Mouse (Mus musculus): ENCODE data around the gene Prss48. TPM values are rescaled to one million over a fixed set of nuclear protein-coding genes. Genes with fewer than 3 reads are reported as not detected.

The Prss48 gene
- polyA plus RNA-seq, 1 experiment from 2014 or later = not detected

GRCm38 (mm10) chr3:86021651-86022050 lies 19.4 kb upstream of the Prss48 start:
- Histone ChIP-seq H3K4me3 (no peak overlapping the region), H3K27me3 (ENCODE audit: insufficient read depth, poor library complexity, severe bottlenecking) (no peaks in the 10 kb centered on the region), H3K4me1 (replicated peaks) (no peaks in the 10 kb centered on the region), H3K36me3 (no peaks in the 10 kb centered on the region), H3K27ac (no peak overlapping the region), H3K9me3 (no peaks in the 10 kb centered on the region)
- no peak for DNase-seq (ENCODE audit: low spot score)
- 91% methylated on average over 4 of the region's 4 CpGs for WGBS

DNA sequence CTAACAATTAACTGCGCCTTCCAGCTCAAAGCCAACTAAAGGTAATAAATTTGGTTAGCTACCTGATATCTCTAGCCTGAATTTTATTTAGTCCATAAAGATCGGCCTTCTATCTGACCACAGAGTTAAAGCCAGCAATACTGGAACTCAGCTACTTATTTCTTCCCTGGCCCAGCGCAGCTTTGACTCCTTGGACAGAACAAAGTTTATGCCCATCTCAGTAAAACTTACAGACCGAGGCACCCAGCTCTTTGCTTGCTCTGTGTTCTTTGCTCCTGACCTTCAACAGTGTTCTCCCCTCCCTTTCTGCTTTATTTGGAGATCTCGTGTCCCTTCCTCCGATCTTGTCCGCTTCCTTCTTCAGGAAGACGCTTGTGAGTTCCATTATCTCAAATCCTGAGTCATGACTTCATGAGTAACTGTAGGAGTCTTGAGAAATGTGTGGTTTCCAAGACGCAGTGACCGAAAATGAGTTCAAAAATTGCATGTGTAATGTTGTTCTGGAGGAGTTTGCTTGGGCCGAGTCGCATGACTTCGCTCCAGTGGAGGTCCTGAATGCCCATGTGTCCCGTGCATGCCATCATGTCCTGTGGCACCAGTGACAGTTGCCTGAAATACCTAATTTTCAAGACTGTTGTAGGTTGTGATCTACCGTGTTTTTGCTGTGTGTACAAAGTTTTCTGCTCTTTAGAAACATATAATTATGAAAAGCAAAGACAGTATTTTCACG lies 18.8 kb upstream of the Prss48 start:
- WGBS = 93% methylated on average over 16 of the region's 16 CpGs
- Histone ChIP-seq H3K4me1 (replicated peaks) (no peaks in the 10 kb centered on the region), H3K27me3 (ENCODE audit: insufficient read depth, poor library complexity, severe bottlenecking) (no peaks in the 10 kb centered on the region), H3K27ac (no peak overlapping the region), H3K9me3 (no peaks in the 10 kb centered on the region), H3K36me3 (no peaks in the 10 kb centered on the region), H3K4me3 (no peak overlapping the region)
- no peak for DNase-seq (ENCODE audit: low spot score)

DNA sequence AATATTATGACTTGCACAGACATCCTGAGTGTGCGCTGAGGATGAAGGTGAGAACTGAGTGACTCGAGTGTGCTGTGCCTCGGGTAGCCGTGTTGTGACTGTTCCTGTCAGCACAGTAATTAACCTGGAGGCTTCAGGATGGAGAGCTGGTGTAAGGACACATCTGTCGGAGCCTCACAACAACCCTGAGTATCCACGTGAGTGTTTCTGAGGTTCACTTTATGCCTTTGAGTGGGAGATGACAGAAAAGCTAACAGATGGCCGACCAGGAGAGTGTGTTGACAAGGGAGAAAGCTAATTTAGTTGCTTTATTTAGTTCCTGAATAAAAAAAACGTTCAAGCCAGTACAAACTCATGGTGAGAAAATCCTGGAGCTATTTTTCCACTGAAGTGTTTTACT lies 15.2 kb upstream of the Prss48 start:
- no peak overlapping the region for H3K27ac ChIP-seq
- no peaks in the 10 kb centered on the region for H3K9me3 ChIP-seq
- no peaks in the 10 kb centered on the region for H3K36me3 ChIP-seq
- no peaks in the 10 kb centered on the region for H3K4me1 ChIP-seq (replicated peaks)
- H3K4me3 ChIP-seq = no peak overlapping the region
- WGBS = 78% methylated on average over 8 of the region's 8 CpGs
- no peak for DNase-seq (ENCODE audit: low spot score)
- H3K27me3 ChIP-seq (ENCODE audit: insufficient read depth, poor library complexity, severe bottlenecking) = no peaks in the 10 kb centered on the region

DNA sequence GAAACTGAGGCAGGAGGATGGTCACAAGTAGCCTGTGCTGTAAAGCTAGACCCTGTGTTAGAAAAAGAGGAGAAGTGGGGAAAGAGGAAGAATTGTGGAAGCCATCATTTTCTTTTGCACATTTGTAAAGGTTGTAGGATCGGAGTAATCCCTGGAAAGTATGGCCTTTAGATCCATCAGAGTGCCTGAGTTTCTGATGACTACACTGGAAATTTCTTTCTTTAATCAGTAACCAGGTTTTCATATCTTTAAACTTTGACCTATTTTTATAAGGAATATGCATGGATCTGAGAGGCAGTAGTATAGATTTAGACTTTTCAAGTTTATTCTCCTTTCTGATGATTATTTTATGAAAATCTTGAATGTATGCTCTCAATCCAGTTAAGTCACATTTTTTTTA lies 14.7 kb upstream of the Prss48 start:
- Histone ChIP-seq H3K27ac (no peak overlapping the region), H3K9me3 (no peaks in the 10 kb centered on the region), H3K4me3 (no peak overlapping the region), H3K27me3 (ENCODE audit: insufficient read depth, poor library complexity, severe bottlenecking) (no peaks in the 10 kb centered on the region), H3K4me1 (replicated peaks) (no peaks in the 10 kb centered on the region), H3K36me3 (no peaks in the 10 kb centered on the region)
- no peak for DNase-seq (ENCODE audit: low spot score)
- whole genome bisulfite sequencing = 93% methylated on average over 1 of the region's 1 CpGs

DNA sequence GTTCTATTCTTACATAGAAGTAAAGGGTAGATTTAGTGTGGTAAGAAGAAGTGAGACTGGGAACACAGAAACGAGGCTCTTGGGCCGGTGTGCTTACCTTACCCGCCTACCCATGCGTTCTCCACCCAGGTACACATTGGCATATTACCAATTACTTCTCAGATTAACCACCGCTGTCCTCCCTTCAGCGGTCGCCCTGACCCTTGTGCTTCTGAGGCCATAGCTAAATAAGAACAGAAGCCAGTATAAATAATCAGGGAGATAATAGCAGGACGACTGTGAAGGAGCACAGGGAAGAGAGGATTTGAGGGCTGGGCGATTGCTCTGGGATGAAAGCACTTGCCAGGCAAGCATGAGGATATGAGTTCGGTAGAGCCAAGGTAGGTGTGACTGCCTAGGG lies 11.5 kb upstream of the Prss48 start:
- H3K4me1 ChIP-seq (replicated peaks) = 0 out of 2 replicates have a peak, but pooled peaks cover 4% of the 10 kb centered on the region
- WGBS = 91% methylated on average over 10 of the region's 10 CpGs
- H3K27ac ChIP-seq = no peak overlapping the region
- no peak for DNase-seq (ENCODE audit: low spot score)
- H3K9me3 ChIP-seq = no peaks in the 10 kb centered on the region
- H3K4me3 ChIP-seq = no peak overlapping the region
- no peaks in the 10 kb centered on the region for H3K36me3 ChIP-seq
- H3K27me3 ChIP-seq (ENCODE audit: insufficient read depth, poor library complexity, severe bottlenecking) = no peaks in the 10 kb centered on the region

DNA sequence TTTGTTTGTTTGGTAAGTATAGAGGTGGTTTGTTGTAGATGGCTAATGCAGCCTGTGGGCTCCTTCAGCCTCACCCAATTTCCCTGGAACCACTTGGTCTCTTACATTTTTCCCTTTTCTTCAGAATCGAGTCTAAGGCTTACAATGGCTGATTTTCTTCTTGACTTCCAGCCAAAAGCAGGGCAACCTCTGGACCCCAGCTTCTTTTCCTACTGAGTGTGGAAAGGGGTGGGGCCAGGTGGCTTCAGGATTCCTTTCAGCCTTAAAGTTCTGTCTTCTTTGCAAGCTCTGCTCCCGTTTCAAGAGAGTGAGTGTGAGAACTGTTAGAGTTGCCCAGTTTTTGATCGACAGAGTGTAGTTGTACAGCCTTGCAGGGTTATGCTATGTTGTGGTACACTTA lies 9.5 kb upstream of the Prss48 start:
- H3K36me3 ChIP-seq = 0 out of 2 replicates have a peak, but pooled peaks cover 4% of the 10 kb centered on the region
- DNase-seq (ENCODE audit: low spot score) = no peak
- no peaks in the 10 kb centered on the region for H3K9me3 ChIP-seq
- 70% methylated on average over 3 of the region's 3 CpGs for WGBS
- H3K27me3 ChIP-seq (ENCODE audit: insufficient read depth, poor library complexity, severe bottlenecking) = no peaks in the 10 kb centered on the region
- H3K27ac ChIP-seq = no peak overlapping the region
- no peak overlapping the region for H3K4me3 ChIP-seq
- 0 out of 2 replicates have a peak, but pooled peaks cover 4% of the 10 kb centered on the region for H3K4me1 ChIP-seq (replicated peaks)

DNA sequence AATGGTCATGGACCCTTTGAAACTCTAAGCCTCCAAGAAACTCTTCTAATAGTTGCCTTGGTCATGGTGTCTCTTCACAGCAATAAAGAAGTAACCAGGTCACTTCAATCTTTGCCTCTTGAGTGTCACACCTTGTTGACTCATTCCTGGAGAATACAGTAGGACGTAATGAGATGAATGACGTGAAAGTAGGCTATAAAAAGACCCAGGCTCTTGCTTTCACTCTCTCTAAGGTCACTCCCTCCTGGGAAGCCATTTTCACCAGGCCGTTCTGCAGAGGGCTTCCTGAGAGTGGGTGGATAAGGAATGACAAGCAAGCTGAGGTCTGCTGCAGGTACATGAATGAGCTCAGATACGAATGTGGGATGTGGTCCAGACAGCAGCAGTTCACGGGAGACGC lies 9.1 kb upstream of the Prss48 start:
- 87% methylated on average over 6 of the region's 6 CpGs for WGBS
- no peaks in the 10 kb centered on the region for H3K27me3 ChIP-seq (ENCODE audit: insufficient read depth, poor library complexity, severe bottlenecking)
- H3K4me3 ChIP-seq = no peak overlapping the region
- 0 out of 2 replicates have a peak, but pooled peaks cover 4% of the 10 kb centered on the region for H3K4me1 ChIP-seq (replicated peaks)
- 0 out of 2 replicates have a peak, but pooled peaks cover 4% of the 10 kb centered on the region for H3K36me3 ChIP-seq
- DNase-seq (ENCODE audit: low spot score) = no peak
- no peak overlapping the region for H3K27ac ChIP-seq
- no peaks in the 10 kb centered on the region for H3K9me3 ChIP-seq

- DNase-seq (ENCODE audit: low spot score) = peak; percentile 6
Measured at GRCm38 (mm10) chr3:86010618-86011017, 8.3 kb upstream of the Prss48 start.

GRCm38 (mm10) chr3:86004751-86005150 lies 2.5 kb upstream of the Prss48 start:
- H3K36me3 ChIP-seq = 0 out of 2 replicates have a peak, but pooled peaks cover 4% of the 10 kb centered on the region
- H3K4me1 ChIP-seq (replicated peaks) = 0 out of 2 replicates have a peak, but pooled peaks cover 4% of the 10 kb centered on the region
- WGBS = 90% methylated on average over 10 of the region's 10 CpGs
- no peak overlapping the region for H3K4me3 ChIP-seq
- H3K27ac ChIP-seq = no peak overlapping the region
- H3K9me3 ChIP-seq = peaks cover 2% of the 10 kb centered on the region; the same call in 1 of the 2 replicates
- no peak for DNase-seq (ENCODE audit: low spot score)
- no peaks in the 10 kb centered on the region for H3K27me3 ChIP-seq (ENCODE audit: insufficient read depth, poor library complexity, severe bottlenecking)

More at GRCm38 (mm10) chr3:86010618-86011017, 8.3 kb upstream of the Prss48 start:
- Histone ChIP-seq H3K4me1 (replicated peaks) (0 out of 2 replicates have a peak, but pooled peaks cover 4% of the 10 kb centered on the region), H3K9me3 (no peaks in the 10 kb centered on the region), H3K4me3 (no peak overlapping the region), H3K27ac (no peak overlapping the region), H3K36me3 (0 out of 2 replicates have a peak, but pooled peaks cover 4% of the 10 kb centered on the region), H3K27me3 (ENCODE audit: insufficient read depth, poor library complexity, severe bottlenecking) (no peaks in the 10 kb centered on the region)
- 62% methylated on average over 3 of the region's 3 CpGs for WGBS

GRCm38 (mm10) chr3:86002940-86003339 lies 649 bp upstream of the Prss48 start:
- Histone ChIP-seq H3K36me3 (no peaks in the 10 kb centered on the region), H3K4me1 (replicated peaks) (0 out of 2 replicates have a peak, but pooled peaks cover 4% of the 10 kb centered on the region), H3K9me3 (peaks cover 2% of the 10 kb centered on the region; the same call in 1 of the 2 replicates), H3K27ac (no peak overlapping the region), H3K4me3 (no peak overlapping the region), H3K27me3 (ENCODE audit: insufficient read depth, poor library complexity, severe bottlenecking) (no peaks in the 10 kb centered on the region)
- no peak for DNase-seq (ENCODE audit: low spot score)
- WGBS = 86% methylated on average over 5 of the region's 5 CpGs

- 98% methylated on average over 3 of the region's 3 CpGs for WGBS
- Histone ChIP-seq H3K36me3 (no peaks in the 10 kb centered on the region), H3K27me3 (ENCODE audit: insufficient read depth, poor library complexity, severe bottlenecking) (no peaks in the 10 kb centered on the region), H3K9me3 (peaks cover 2% of the 10 kb centered on the region; the same call in 1 of the 2 replicates), H3K27ac (no peak overlapping the region), H3K4me3 (no peak overlapping the region), H3K4me1 (replicated peaks) (0 out of 2 replicates have a peak, but pooled peaks cover 4% of the 10 kb centered on the region)
- DNase-seq (ENCODE audit: low spot score) = no peak
Measured at GRCm38 (mm10) chr3:86001271-86001670, 1.0 kb downstream of the Prss48 start.

GRCm38 (mm10) chr3:85994645-85995044 lies 7.6 kb downstream of the Prss48 start:
- 0 out of 2 replicates have a peak, but pooled peaks cover 3% of the 10 kb centered on the region for H3K4me1 ChIP-seq (replicated peaks)
- 86% methylated on average over 4 of the region's 4 CpGs for WGBS

DNA sequence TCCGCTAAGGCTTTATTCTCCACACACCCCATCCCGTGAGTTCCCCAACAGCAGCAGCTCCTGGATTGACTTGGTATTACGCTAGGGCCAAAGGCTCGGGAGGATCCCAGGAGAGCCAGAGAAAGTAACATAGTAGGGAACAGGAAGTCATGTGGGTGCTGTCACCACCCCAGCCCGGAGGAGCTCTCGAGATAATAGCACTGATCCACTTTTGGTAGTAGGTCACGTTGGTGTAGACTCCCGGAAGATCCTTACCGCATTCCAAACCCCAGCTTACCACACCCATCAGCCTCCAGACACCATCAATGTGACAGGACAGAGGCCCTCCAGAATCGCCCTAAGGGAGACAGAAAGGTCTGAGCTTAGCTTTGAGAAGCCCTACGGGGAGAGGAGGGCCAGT lies 8.5 kb downstream of the Prss48 start:
- H3K27me3 ChIP-seq (ENCODE audit: insufficient read depth, poor library complexity, severe bottlenecking) = no peaks in the 10 kb centered on the region
- no peaks in the 10 kb centered on the region for H3K9me3 ChIP-seq
- 0 out of 2 replicates have a peak overlapping the region, but pooled peaks have one; percentile 23 for H3K27ac ChIP-seq
- 0 out of 2 replicates have a peak, but pooled peaks cover 3% of the 10 kb centered on the region for H3K4me1 ChIP-seq (replicated peaks)
- WGBS = 80% methylated on average over 11 of the region's 11 CpGs
- no peak for DNase-seq (ENCODE audit: low spot score)
- no peak overlapping the region for H3K4me3 ChIP-seq
- no peaks in the 10 kb centered on the region for H3K36me3 ChIP-seq

More at GRCm38 (mm10) chr3:85994645-85995044, 7.6 kb downstream of the Prss48 start:
- no peak for DNase-seq (ENCODE audit: low spot score)
- Histone ChIP-seq H3K9me3 (no peaks in the 10 kb centered on the region), H3K4me3 (no peak overlapping the region), H3K27ac (no peak overlapping the region), H3K36me3 (no peaks in the 10 kb centered on the region), H3K27me3 (ENCODE audit: insufficient read depth, poor library complexity, severe bottlenecking) (no peaks in the 10 kb centered on the region)

Measured in hindbrain, embryonic 10.5 days (tissue).